Mouse (Mus musculus): Measurements from ENCODE around the gene Etv6.

DNA sequence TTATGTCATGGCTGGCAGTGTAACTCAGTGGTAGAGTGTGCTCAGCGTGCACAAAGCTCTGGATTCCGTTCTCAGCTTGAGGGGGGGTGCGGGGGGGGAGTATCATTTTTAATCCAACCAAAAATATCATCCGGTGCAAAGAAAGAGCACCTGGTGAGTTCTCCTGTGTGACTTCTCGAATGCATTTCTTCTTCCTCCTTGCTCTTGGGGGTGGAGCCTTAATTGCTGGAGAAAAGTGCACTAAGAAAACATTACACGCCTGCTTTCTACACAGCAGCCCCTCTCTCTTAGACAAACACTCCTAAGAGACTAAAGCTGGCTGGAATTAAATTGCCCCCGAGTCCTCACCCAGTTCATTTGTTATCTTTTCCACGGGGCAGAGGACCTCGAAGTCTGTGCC is 139.6 kb downstream of the Etv6 start:
- no peak for TF ChIP-seq POLR2A (IDR thresholded peaks at IDR 0.05; ENCODE audit: borderline replicate concordance, extremely low read depth, insufficient read depth, insufficient read length, poor library complexity, severe bottlenecking)
- TF ChIP-seq CTCF (IDR thresholded peaks at IDR 0.05; ENCODE audit: borderline replicate concordance, extremely low read depth, insufficient read depth, insufficient read length) = no peak
